Mouse (Mus musculus) thymus, postnatal 36 days (tissue): Measurements from ENCODE around the gene Patj.
"Not testable (repeated sequence)": the region's sequence is repeated elsewhere in the genome, so short reads cannot be mapped to it uniquely, and the experiment has no call there.

Source experiments
- DNase-seq, 2 experiments: peaks; one replicate each; pipeline ENCODE4 v3.0.0; 2022; ENCODE audit warnings: mixed read lengths in 2 of 2

Gene Patj

GRCm38 (mm10) chr4:98581456-98581855, 185.9 kb downstream of the Patj start:
- DNase-seq: no peak

GRCm38 (mm10) chr4:98584023-98584422, 188.4 kb downstream of the Patj start:
- DNase-seq: no peak

GRCm38 (mm10) chr4:98586303-98586702, 190.7 kb downstream of the Patj start:
- DNase-seq: no peak

- DNase-seq: no peak
Observed at GRCm38 (mm10) chr4:98587686-98588085, 192.1 kb downstream of the Patj start.

- DNase-seq: no peak
Observed at GRCm38 (mm10) chr4:98593961-98594360, 198.4 kb downstream of the Patj start.

- no peak for DNase-seq
Observed at GRCm38 (mm10) chr4:98598546-98598971, 203.0 kb downstream of the Patj start.

- no peak for DNase-seq
Observed at GRCm38 (mm10) chr4:98599358-98599757, 203.8 kb downstream of the Patj start.

GRCm38 (mm10) chr4:98603131-98603530, 207.5 kb downstream of the Patj start:
- DNase-seq: no peak

GRCm38 (mm10) chr4:98610501-98610900, 214.9 kb downstream of the Patj start:
- no peak for DNase-seq

GRCm38 (mm10) chr4:98614395-98614794, 218.8 kb downstream of the Patj start:
- DNase-seq: no peak

GRCm38 (mm10) chr4:98619199-98619598, 223.6 kb downstream of the Patj start:
- DNase-seq: no peak

GRCm38 (mm10) chr4:98620986-98621784, 225.6 kb downstream of the Patj start:
- DNase-seq: peak in 1 of 2 experiments; percentile 33

- DNase-seq: no peak
Observed at GRCm38 (mm10) chr4:98622180-98622579, 226.6 kb downstream of the Patj start.

- DNase-seq: no peak
Observed at GRCm38 (mm10) chr4:98622996-98623673, 227.6 kb downstream of the Patj start.

- DNase-seq: no peak
Observed at GRCm38 (mm10) chr4:98628286-98628685, 232.7 kb downstream of the Patj start.

- not testable (repeated sequence) for DNase-seq
Observed at GRCm38 (mm10) chr4:98629217-98629616, 233.6 kb downstream of the Patj start.

- DNase-seq: no peak
Observed at GRCm38 (mm10) chr4:98635140-98635837, 239.7 kb downstream of the Patj start.

GRCm38 (mm10) chr4:98638731-98639130, 243.1 kb downstream of the Patj start:
- no peak for DNase-seq

- DNase-seq: no peak
Observed at GRCm38 (mm10) chr4:98653650-98654049, 258.1 kb downstream of the Patj start.

- no peak for DNase-seq
Observed at GRCm38 (mm10) chr4:98654419-98654821, 258.8 kb downstream of the Patj start.

- no peak for DNase-seq
Observed at GRCm38 (mm10) chr4:98656759-98657158, 261.2 kb downstream of the Patj start.

GRCm38 (mm10) chr4:98659032-98659431, 263.4 kb downstream of the Patj start:
- no peak for DNase-seq

- DNase-seq: no peak
Observed at GRCm38 (mm10) chr4:98660534-98660933, 264.9 kb downstream of the Patj start.

- DNase-seq: no peak
Observed at GRCm38 (mm10) chr4:98665884-98666283, 270.3 kb downstream of the Patj start.
